Mouse (Mus musculus) liver (tissue): Measurements from ENCODE around the gene Heatr5a.

ENCODE experiments used
- DNase-seq: peaks from one replicate; pipeline ENCODE4 v3.0.0-alpha.2; 2020; ENCODE audit warnings: mixed read lengths

Heatr5a gene

DNA sequence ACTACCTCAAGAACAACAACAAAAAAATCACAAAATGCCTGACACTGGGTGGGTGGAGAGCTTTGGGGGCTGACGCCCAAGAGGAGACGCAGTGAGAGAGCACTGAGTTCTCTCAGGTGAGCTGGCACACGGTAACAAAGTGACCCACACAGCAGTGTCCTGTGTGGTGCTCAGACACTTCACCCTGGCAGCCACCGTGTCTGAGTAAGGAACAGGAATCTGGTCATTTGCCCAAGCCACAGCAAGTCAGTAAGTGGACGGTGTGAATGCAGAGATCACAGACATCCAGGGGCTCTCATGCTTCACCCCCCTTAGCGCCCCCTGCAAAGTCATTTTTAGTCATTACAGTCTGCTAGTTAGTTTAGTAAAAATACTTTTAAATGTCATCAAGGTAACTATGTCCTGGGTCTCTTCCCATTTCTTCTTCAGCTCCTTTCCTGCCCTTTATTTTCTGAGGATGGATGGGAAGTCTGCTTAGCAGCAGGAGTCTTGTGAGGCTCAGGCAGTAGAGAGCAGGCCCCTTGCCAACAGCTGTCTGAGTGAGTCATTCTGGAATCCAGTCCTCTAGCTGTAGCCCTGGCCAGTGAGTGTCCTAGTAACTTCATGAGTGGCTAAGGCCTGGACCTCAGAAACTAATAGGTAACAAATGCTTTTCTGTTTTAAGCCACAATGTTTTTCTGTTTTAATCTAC, 88.4 kb downstream of the Heatr5a start:
- peak; percentile 25 for DNase-seq

DNA sequence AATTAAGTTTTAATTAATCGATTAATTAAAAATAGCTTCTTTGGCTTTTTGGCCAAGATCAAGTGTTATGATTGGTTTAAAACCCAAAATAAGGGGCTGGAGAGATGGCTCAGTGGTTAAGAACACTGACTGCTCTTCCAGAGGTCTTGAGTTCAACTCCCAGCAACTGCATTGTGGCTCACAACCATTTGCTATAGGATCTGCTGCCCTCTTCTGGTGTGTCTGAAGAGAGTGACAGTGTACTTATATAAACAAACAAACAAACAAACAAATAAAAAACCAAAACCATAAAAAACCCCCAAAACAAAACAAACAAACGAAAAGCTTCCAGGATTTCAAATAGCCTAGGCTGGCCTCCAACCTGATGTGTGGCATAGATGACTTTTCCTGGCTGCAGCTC, 89.3 kb downstream of the Heatr5a start:
- DNase-seq, result no peak

DNA sequence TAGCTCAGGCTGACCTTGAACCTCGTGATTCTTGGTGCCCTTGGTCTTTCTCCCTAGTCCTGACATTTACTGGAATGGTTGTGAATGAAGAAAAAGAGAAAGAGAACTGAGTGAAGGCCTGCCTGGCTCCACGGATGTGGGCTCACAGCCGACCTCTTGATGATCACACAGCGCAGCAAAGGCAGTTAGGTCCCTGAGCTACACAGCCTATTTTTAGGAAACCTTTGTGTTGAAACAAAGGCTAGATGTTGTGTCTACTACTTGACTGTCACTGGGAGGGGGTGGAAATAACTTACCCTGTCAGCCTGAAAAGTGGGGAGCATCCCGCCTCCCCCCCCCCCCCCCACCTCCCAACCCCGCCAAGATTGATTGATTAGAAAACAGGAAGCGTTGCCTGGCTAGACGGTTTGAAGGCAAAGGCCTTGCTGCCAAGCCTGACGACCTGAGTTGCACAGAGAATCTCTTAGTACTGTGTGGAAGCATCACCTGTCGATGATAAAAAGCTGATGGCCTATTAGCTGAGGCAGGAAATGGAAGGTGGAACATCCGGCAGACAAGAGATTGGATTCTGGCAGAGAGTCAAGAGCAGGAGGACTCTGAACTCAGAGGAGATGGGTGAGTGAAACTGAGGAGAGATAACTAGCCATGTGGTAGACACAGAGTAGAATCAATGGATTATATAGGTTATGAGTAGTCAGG, 99.5 kb downstream of the Heatr5a start:
- no peak for DNase-seq

DNA sequence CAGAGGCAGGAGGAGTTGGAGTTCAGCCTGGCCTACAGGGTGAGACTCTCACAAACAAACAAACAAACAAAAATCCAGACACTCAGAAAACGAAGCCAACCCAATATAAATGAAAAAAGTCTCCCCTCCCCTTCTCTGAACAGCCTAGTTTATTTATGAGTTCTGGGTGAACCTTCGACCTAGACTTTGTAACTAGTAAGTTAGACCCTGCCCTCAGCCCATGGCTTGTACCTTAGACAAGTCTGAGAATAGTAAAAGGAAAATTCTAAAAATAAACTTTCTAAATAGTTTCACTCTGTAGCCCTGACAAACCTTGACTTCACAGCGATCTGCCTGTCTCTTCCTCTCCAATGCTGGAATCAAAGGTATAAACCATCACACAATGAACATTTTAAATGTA, 101.6 kb downstream of the Heatr5a start:
- DNase-seq, result no peak

DNA sequence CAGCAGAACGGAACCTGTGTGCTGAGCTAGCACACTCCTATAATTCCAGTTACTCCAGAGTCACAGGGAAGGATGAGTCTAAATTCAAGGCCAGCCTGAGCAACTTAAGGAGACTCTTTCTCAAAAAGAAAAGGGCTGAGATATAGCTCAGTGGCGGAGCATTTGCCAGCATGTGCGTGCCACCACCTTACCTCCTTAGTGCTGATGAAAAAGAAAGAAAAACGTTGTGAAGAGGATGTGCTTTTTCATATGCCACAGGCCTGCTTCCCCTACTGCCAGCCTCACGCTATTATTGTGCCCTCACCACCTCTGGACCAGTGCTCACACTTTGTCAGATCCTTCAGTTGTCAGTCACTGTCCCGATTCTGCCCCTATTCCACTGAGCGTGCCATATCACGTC, 104.0 kb downstream of the Heatr5a start:
- no peak for DNase-seq

DNA sequence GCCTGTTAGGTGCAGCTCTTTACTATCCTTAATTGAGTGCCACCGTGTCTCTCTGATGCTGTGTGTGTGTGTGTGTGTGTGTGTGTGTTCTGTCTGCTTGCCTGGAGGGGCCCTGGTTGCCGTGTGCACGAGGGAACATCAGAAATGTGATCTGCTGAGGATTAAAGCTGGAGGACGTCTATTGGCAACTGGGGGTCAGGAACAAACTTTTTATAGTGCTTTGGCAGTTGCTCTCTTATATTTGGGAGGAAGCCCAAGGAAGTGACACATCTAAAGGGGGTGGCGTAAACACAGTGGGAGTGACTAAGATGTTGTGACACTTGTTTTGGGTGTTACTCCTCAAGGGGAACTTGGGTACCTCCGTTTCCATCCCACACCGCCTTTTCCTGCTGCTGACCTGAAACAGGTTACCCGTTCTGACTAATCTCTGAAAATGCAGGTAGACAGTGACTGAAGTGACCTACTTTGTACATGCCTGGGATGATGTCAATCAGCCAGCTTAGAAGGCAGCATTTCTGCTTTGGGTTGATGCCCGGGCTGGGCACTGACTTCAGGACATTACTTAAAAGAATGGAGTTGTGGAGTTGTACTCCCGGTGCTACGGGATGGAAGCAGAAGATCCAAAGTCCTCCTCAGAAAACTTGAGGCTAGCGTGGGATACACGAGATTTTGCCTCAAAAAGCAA, 104.8 kb downstream of the Heatr5a start:
- DNase-seq, result no peak

DNA sequence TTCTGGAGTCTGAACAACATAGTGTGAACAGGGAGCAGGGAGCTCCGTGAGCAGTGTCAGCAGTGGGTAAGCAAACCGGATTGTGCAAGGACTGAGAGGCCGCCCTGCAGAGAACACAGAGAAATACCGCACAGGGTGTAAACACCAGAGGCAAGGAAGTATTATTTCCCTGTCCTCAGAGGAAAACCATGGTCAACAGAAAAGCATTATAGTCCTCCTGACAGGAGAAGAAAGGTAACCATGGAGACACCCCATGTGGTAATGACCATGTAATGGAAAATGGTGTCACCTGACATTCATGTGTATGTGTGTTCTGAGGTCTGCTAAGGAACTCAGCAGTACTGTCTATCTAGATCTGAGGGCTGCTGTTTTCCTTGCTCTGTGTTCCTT, 105.3 kb downstream of the Heatr5a start:
- DNase-seq, result no peak

DNA sequence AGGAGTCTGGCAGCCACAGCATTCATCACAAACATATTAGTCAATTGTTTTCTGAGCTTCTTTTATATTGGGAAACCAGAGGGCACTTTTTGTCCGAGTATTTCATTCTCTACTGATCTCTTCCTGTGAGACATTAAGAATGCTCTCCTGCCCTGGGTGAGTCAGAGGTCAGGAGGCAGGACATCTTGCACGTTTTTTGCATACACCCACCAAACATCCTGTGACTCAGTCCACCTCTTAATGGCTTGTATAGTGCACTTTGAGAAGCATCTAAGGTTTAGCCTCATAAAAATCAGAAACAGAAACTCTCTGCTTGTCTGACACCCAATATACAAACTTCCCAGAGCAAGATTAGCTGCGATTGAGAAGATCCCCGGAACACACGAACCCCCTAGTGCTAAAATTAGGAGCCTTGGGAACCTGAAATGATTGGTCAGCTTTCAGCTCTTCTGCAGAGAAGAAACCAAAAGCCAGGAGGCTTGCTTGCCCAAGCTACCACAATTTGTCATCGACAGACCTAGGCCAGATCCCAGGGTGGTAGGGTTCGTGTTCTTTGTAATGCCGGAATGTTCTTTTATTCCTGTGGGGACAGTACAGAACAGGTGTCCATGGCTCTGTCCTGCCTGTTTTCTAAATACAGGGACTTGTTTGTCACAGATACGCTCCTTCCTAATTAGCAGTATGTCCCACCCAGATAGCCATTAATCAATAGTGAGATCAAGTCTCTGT, 105.9 kb downstream of the Heatr5a start:
- no peak for DNase-seq

DNA sequence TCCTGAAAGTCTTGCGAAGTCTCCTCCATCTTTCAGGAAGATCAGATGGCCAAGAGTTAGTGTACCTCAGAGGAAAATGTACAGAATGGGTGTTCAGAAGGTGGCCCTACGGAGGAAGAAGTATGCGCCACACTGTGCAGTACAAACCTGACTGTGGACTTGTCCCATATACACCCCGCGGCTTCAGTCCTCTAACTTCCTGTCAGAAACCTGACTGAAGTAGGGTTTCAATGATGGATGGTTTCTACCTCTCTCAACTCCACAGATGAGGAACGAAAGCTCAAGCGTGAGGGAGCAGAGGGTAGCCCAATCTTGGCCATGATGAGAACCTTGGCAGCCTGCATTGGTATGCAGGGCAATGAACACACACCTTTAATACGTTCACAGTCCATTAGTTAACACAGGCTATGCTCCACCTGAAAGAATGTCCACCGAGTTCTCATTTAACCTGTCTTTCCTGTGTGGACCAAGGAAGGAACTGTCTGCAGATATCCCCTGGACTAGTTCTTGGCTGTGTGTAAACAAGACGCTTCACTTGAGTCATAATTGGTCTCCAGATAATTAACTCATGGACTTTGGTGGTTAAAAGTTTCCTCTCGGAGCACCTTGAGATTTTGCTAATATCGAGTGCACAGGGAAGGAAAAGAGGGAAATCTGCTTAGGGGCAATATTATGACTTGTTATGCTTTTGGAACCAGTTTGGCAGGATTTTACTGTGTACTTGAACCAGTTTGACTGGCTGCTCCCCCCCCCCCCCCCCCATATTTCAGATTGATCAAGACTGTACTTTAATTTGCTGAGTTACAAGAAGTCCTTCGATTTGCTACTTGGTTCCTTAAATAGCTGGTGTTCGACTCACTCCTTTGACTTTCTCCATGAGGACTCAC, 107.8 kb downstream of the Heatr5a start:
- DNase-seq, result no peak

DNA sequence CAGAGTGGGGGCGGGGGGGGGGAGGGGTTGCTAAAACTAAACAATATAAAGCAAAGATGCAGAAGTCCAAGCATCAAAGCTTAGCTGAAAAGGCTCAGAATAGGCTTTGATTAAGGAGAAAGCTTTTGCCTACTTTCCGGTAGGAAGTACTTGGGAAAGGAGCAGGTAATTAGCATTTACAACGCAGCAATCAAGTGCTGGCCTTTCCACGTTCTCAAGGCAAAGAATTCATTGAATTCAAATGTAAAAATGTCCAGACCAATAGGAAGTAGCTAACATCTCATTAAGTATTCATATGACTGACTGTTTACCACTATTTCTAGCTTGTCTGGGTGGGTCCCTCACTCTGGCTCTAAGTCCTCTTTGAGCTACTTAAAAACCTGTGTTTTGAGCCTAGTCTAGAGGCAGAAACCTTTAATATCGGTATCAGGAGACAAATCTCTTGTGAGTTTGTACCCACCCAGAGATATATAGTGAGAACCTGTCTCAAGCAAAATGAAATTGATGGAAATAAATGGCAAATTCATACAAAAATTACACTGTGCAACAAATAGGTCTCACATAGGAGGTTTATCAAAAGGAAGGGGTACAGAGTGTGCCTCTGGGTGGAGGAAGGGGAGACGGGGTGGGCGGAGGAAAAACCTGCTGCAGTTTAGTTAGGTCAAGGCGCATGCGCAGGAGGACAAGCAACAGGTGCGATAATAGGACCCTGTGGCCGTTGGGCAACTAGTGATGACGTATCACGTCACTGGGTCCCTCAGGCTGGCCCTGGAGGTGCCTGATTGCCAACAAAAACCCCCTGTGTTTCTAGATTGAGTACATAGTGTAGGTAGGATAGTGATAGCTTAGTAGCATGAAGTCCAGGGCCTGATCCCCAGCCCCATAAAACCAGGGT, 112.7 kb downstream of the Heatr5a start:
- DNase-seq, result peak; percentile 64

DNA sequence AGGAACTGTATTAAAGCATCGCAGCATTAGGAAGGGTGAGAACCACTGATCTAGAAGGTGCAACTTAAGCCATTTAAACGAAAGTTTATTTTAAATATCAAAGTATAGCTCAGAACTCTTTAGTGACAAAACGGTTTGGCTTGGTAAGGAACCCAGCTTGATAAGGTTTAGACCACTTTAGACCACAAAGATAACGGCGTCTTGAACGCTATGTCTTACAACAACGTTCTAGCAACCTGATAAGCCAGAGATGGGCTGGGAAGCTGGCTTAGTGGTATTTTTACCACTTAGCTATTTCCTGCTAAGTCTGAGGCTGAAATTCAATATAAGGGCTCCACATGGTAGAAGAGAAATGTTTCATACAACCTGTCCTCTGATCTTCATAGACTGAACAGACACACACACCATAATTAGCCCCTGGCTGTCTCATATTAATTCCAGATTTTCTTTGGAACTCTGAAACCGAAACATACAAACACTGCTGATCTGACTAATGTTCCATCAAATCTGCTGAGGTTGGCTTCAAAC, 114.3 kb downstream of the Heatr5a start:
- DNase-seq, result peak; percentile 49

DNA sequence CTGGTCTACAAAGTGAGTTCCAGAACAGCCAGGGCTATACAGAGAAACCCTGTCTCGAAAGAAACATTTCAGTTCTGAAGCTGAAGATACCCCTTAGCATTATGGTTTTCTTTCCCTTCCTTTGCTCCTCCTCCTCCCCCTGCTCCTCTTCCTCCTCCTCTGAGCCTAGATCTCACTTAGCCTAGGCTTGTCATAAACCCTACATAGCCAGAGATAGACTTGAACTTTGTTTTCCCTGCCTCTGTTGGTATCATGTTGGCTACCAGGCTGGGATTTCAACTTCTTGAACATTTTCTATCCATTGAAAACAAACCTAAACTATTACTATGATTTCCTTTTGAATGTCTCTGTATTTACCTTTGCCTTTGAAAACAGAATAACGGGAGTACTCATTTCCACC, 115.2 kb downstream of the Heatr5a start:
- DNase-seq, result no peak

DNA sequence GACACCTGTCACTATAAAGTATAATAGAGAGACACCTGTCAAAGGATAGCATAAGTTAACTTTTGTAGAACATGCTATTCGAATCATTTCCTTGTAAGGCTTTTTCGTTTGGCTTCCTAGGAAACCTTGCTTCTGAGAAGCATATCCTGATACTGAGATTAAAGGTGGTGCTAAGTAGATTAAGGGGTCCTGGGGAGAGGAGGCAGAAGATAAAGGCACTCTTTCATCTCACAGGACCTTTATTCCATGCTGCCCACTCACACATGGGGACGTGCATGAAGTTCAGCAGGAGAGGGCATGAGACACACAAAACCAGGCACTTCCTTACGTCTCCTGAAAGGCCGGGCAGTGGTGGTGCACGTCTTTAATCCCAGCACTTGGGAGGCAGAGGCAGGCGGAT, 115.7 kb downstream of the Heatr5a start:
- peak; percentile 50 for DNase-seq

DNA sequence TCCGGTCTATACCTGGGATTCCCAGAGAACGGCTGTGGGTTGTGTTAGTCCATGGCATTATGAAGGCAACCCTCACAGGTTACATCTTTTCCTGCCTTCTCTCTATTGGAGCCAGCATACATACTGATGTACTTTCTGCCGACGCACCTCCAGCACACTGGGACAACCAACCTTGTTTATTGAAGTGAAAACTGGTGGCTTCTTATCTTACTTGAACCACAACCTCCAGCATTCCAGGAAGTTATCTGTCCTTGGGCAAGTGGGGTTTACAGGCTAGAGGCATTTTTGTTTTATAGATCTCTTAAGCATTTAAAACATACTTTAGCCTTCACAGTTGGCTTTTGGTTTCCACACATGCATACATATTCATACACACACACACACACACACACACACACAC, 119.5 kb downstream of the Heatr5a start:
- DNase-seq, result peak; percentile 77

DNA sequence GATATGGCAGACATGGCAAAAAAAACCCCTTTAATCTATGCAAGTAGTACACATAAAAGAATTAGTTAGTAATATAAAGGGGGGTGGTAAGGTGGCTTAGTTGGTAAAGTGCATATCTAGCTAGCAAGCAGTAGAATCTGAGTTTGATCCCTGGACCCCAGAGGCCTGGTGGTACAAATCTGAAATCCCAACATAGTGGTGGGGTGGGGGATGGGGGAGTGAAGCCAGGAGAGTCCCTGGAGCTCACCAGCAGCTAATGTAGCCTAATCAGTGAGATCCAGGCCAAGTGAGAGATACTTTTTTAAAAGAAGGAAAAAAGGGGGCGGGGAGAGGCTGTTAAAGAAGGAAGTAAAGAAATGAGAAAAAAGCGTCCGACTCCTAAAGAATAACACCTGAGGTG, 120.0 kb downstream of the Heatr5a start:
- peak; percentile 80 for DNase-seq

DNA sequence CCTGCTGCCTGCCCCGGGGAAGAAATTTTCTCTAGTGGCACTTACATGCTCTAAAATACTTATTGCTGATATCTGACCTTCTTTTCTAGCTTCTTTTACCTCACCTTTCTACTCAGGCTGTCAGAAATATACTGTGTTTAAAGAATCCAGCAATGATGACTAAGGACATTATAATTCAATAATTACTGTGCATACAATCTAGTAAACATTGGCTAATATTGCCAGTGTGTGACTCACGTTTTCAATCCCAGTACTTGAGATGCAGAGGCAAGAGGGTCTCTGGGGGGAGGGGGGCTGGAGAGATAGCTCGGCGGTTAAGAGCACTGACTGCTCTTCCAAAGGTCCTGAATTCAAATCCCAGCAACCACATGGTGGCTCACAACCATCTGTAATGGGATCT, 120.8 kb downstream of the Heatr5a start:
- no peak for DNase-seq

DNA sequence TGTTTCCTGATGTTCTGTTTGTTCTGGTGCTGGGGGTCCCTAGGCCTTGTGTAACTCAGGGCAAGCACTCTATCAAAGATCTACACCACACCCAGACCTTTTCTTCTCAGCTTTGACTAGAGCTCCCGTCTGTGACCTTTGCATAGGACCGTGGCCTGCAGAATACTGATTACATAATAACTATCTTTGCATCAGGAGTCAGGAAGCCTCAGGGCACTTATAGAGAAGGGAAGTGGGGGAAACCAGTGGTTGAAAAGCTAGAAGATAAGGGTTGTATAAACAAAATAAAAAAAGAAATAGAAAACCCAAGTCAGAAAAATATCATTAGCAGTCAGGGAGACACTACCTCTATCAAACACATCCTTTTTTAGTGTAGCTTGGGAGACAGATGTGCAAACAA, 121.2 kb downstream of the Heatr5a start:
- DNase-seq, result peak; percentile 52

DNA sequence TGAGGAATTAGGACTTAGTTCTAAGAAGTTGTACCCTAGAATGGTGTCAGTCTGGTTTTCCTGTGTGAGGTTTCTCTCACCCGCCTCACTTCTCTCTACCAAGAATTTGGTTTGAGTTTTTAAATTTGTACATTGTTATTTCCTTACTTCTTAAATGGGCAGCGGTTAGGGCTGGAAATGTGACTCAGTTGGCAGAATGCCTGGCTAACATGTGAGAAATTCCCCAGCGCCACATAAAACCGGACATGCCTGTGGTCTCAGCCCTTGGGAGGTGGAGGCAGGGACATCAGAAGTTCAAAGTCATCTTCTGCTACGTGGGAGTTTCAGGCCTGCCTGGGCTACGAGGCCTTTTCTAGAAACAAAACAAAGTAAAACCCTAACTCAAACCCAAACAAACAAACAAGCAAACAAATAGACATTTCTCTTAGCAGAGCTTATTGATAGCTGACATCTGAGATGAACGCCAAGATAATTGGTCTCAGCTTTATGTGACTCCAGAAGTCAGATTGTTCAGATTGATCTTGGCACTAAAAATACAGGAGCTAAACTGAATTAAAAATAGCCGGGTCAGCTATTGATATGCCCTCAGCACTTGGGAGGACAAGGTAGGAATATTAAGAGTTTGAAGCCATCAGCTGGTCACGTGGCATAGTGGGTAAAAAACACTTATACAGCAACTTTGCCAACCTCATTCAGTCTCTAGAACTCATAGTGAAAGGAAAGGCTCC, 123.0 kb downstream of the Heatr5a start:
- no peak for DNase-seq

DNA sequence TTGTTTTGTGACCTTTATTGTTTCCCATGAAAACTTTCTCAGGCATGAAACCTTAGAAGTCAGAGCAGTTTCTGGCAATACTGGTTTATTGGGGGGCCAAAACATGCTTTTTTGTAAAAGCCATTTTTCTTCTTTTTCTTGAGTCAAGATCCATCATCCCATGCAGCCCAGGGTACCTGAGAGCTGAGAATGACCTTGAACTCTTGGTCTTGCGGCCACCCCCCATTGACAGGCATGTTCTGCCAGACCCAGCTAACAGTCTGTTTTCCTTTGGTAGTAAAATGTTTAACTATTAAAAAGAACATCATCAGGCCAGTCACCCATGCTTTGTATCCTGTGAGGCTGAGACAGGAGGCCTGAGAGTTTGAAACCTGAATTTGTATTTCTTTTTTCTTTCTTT, 125.9 kb downstream of the Heatr5a start:
- no peak for DNase-seq

DNA sequence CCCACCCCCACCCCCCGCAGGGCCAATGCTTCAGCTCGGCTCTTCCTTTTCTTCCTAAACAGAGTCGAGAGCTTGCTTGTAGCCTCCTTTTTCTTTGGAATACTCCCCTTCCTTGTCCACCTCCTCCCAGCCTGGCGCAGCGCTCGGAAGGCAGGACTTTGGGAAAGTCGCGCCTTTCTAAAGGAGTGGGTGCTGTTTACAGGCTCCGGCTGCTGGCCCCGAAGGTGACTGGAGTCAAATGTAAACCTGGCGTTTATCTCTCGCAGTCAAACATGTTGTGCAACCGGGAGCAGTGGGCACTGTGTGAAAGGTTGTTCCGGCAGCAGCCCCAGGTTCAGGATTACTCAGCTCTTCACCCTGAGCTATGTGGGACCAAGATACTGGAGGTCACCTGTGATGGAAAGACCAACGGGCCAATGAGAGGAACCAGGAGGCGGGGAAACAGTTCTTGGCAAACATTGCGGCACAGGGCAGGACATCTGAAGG, 126.3 kb downstream of the Heatr5a start:
- peak; percentile 95 for DNase-seq
